25 mouse cellular contexts compared by ENCODE assay signal in genomic region chr14:36985693-36986092, GRCm38 (mm10). TPM values are rescaled to one million over a fixed set of nuclear protein-coding genes. Genes with fewer than 3 reads are reported as not detected.
DNase-seq lines count a peak whose midpoint lies in the region; ATAC-seq and TF ChIP-seq lines count a peak whose summit lies in the region.
"Had no signal": no experiment of that assay in that cellular context is flagged by ENCODE, and none has a peak within 500 bp of the region (broad histone marks: within the 10 kb centered on the region; RNA-seq: fewer than 3 reads in every experiment).

No protein-coding gene starts in this region.

- peak; percentile 40 to 60 for DNase-seq in cerebellum, postnatal 10 days
- no peak for DNase-seq in cerebellum, adult 9-11 months
- peak; percentile 11 for DNase-seq in heart, adult 8-10 months (ENCODE audit: low spot score)
- no peak for DNase-seq in heart, postnatal 36 days
- peak; percentile 21 for DNase-seq in lung, postnatal 36 days
- no peak for DNase-seq in lung, adult 2 months
- DNase-seq: adrenal gland, postnatal 14 days; cerebellum, adult 18-20 months; embryo, embryonic 11 days; gastrocnemius, postnatal 14 days; right cerebral cortex, postnatal 4 days; thymus, adult 18-20 months; thymus, postnatal 25 days had no signal

- H3K9me3 ChIP-seq in midbrain, embryonic 15.5 days = no peaks in the 10 kb centered on the region
- H3K9me3 ChIP-seq: embryonic facial prominence, embryonic 12.5 days; G1E; limb, embryonic 13.5 days; neural tube, embryonic 12.5 days had no signal

- no peak overlapping the region for H3K9ac ChIP-seq in midbrain, embryonic 15.5 days
- H3K9ac ChIP-seq: embryonic facial prominence, embryonic 12.5 days; hindbrain, embryonic 14.5 days; limb, embryonic 13.5 days; neural tube, embryonic 12.5 days had no signal

- ATAC-seq in midbrain, embryonic 15.5 days (replicated peaks) = no peak
- ATAC-seq: forebrain, embryonic 14.5 days; intestine, postnatal 0 days had no signal

- no peaks in the 10 kb centered on the region for H3K36me3 ChIP-seq in midbrain, embryonic 15.5 days (replicated peaks)
- H3K36me3 ChIP-seq: embryonic facial prominence, embryonic 12.5 days; G1E; limb, embryonic 13.5 days; neural tube, embryonic 12.5 days had no signal

- H3K4me2 ChIP-seq in midbrain, embryonic 15.5 days = no peak overlapping the region
- H3K4me2 ChIP-seq: embryonic facial prominence, embryonic 12.5 days; hindbrain, embryonic 14.5 days; limb, embryonic 13.5 days; liver, embryonic 11.5 days; midbrain, embryonic 11.5 days; neural tube, embryonic 12.5 days had no signal

- H3K4me3 ChIP-seq in lung, adult 2 months (replicated peaks; ENCODE audit: extremely low read depth, low read depth, low read length) = no peak overlapping the region
- no peak overlapping the region for H3K4me3 ChIP-seq in midbrain, embryonic 15.5 days
- H3K4me3 ChIP-seq: embryonic facial prominence, embryonic 12.5 days; limb, embryonic 13.5 days; myocyte; neural tube, embryonic 12.5 days had no signal

- TF ChIP-seq POLR2A in lung, adult 2 months (IDR thresholded peaks at IDR 0.05; ENCODE audit: borderline replicate concordance, extremely low read depth, low read depth, low read length) = no peak

- TF ChIP-seq CTCF in lung, adult 2 months (IDR thresholded peaks at IDR 0.05; ENCODE audit: insufficient read depth, low read length) = no peak

- intact Hi-C loops in heart, postnatal 36 days (cut with DNase I) = no loop called here

- 55% methylated on average over 3 of the region's 3 CpGs for WGBS in lung, adult 2 months
- WGBS in midbrain, embryonic 15.5 days = 83% methylated on average over 3 of the region's 3 CpGs

- no peaks in the 10 kb centered on the region for H3K27me3 ChIP-seq in midbrain, embryonic 15.5 days (replicated peaks)
- H3K27me3 ChIP-seq: embryonic facial prominence, embryonic 12.5 days; limb, embryonic 13.5 days; neural tube, embryonic 12.5 days had no signal

- H3K4me1 ChIP-seq in lung, adult 2 months (ENCODE audit: control insufficient read depth, insufficient read depth, low read length) = no peaks in the 10 kb centered on the region
- no peaks in the 10 kb centered on the region for H3K4me1 ChIP-seq in midbrain, embryonic 15.5 days
- H3K4me1 ChIP-seq: embryonic facial prominence, embryonic 12.5 days; limb, embryonic 13.5 days; neural tube, embryonic 12.5 days had no signal

- H3K27ac ChIP-seq in midbrain, embryonic 15.5 days = no peak overlapping the region
- H3K27ac ChIP-seq: embryonic facial prominence, embryonic 12.5 days; hindbrain, embryonic 14.5 days; limb, embryonic 13.5 days; neural tube, embryonic 12.5 days; stomach, postnatal 0 days had no signal

RNA-seq across cellular contexts. Expression of gene Ccser2, which starts 17.1 kb away (rescaled TPM):
- total RNA-seq in heart, adult 8-10 months (2022) = 100 to 1,000 TPM; 111 to 141 (median 137) TPM
- total RNA-seq in heart, postnatal 36 days (2021) = 100 to 1,000 TPM; 120 to 125 TPM
- polyA plus RNA-seq in lung, adult 2 months (2012; rRNA removed) = 25.9 and 38.0 TPM in 2 replicates
- 101 and 104 TPM in 2 replicates for polyA plus RNA-seq in midbrain, embryonic 15.5 days (2015; fragmentation: Nextera tagmentation; extraction: Ambion mirVana)

Comparison
In these comparisons a context has a peak if more than half of its experiments do, and no peak if none do; other contexts are left out.
1. DNase-seq: peak in cerebellum, postnatal 10 days (2 of 2), heart, adult 8-10 months (single experiment) and lung, postnatal 36 days (single experiment); none in cerebellum, adult 9-11 months (single experiment), heart, postnatal 36 days (0 of 2) and lung, adult 2 months (single experiment).